ENCODE assay signal across 18 mouse cellular contexts in genomic region chr7:84586360-84587100, GRCm38 (mm10). TPM values are rescaled to one million over a fixed set of nuclear protein-coding genes. Genes with fewer than 3 reads are reported as not detected.
A peak's percentile ranks its signal among the peaks of the same experiment; 100 is the strongest.
DNase-seq lines count a peak whose midpoint lies in the region; ATAC-seq and TF ChIP-seq lines count a peak whose summit lies in the region.
"Had no signal": no experiment of that assay in that cellular context is flagged by ENCODE, and none has a peak within 500 bp of the region (broad histone marks: within the 10 kb centered on the region; RNA-seq: fewer than 3 reads in every experiment).

No protein-coding gene starts in this region.

- no peaks in the 10 kb centered on the region for H3K36me3 ChIP-seq in midbrain, embryonic 12.5 days
- H3K36me3 ChIP-seq in midbrain, postnatal 0 days (ENCODE audit: insufficient read depth, low read length) = no peaks in the 10 kb centered on the region
- no peaks in the 10 kb centered on the region for H3K36me3 ChIP-seq in forebrain, embryonic 14.5 days (ENCODE audit: control insufficient read depth, insufficient read depth, low read length)
- H3K36me3 ChIP-seq in liver, embryonic 16.5 days (ENCODE audit: control insufficient read depth, insufficient read depth) = no peaks in the 10 kb centered on the region
- H3K36me3 ChIP-seq: embryonic facial prominence, embryonic 12.5 days; limb, embryonic 15.5 days had no signal

- H3K4me1 ChIP-seq in midbrain, embryonic 12.5 days = 0 out of 2 replicates have a peak, but pooled peaks cover 4% of the 10 kb centered on the region
- no peaks in the 10 kb centered on the region for H3K4me1 ChIP-seq in midbrain, postnatal 0 days (ENCODE audit: insufficient read depth, low read length)
- H3K4me1 ChIP-seq in forebrain, embryonic 14.5 days (ENCODE audit: control insufficient read depth, insufficient read depth, low read length) = no peaks in the 10 kb centered on the region
- peaks cover 24% of the 10 kb centered on the region for H3K4me1 ChIP-seq in liver, embryonic 16.5 days (ENCODE audit: control insufficient read depth, low read depth, low read length)
- H3K4me1 ChIP-seq: embryonic facial prominence, embryonic 12.5 days; limb, embryonic 15.5 days had no signal

- no peak overlapping the region for H3K27ac ChIP-seq in midbrain, embryonic 12.5 days (replicated peaks)
- no peak overlapping the region for H3K27ac ChIP-seq in midbrain, postnatal 0 days (ENCODE audit: low read depth, low read length)
- 0 out of 2 replicates have a peak overlapping the region, but pooled peaks have one; percentile 44 for H3K27ac ChIP-seq in forebrain, embryonic 14.5 days (ENCODE audit: low read depth, low read length)
- H3K27ac ChIP-seq in liver, embryonic 16.5 days (ENCODE audit: low read length) = peak overlapping the region; percentile 2; the same call in 1 of the 2 replicates
- H3K27ac ChIP-seq: embryonic facial prominence, embryonic 12.5 days; limb, embryonic 15.5 days had no signal

- no peak overlapping the region for H3K4me3 ChIP-seq in midbrain, embryonic 12.5 days
- no peak overlapping the region for H3K4me3 ChIP-seq in midbrain, postnatal 0 days (ENCODE audit: low read depth, low read length)
- H3K4me3 ChIP-seq in forebrain, embryonic 14.5 days (ENCODE audit: low read depth, low read length) = no peak overlapping the region
- no peak overlapping the region for H3K4me3 ChIP-seq in liver, embryonic 16.5 days (ENCODE audit: low read depth, low read length)
- H3K4me3 ChIP-seq: embryonic facial prominence, embryonic 12.5 days; limb, embryonic 15.5 days had no signal

- DNase-seq in heart, adult 11 months = peak; percentile 67
- DNase-seq in heart, adult 8-10 months (ENCODE audit: low spot score) = no peak
- DNase-seq in midbrain, postnatal 0 days (ENCODE audit: low spot score) = no peak
- peak; percentile 45 for DNase-seq in forebrain, embryonic 14.5 days (ENCODE audit: low spot score)
- DNase-seq in layer of hippocampus, postnatal 14 days (ENCODE audit: low spot score in 2 of 2) = no peak
- no peak for DNase-seq in lung, postnatal 25 days (ENCODE audit: low spot score)
- DNase-seq: adrenal gland, adult 8-10 months; cerebellum, postnatal 25 days; heart, postnatal 10 days; kidney, adult 11 months; kidney, postnatal 36 days; lung, postnatal 4 days; right cerebral cortex, postnatal 25 days; thymus, adult 18-20 months had no signal

- H3K9ac ChIP-seq in midbrain, embryonic 12.5 days (replicated peaks) = no peak overlapping the region
- H3K9ac ChIP-seq in midbrain, postnatal 0 days (replicated peaks; ENCODE audit: low read length, poor library complexity, severe bottlenecking) = no peak overlapping the region
- H3K9ac ChIP-seq in forebrain, embryonic 14.5 days (ENCODE audit: low read length) = no peak overlapping the region
- no peak overlapping the region for H3K9ac ChIP-seq in liver, embryonic 16.5 days (ENCODE audit: low read depth, low read length)
- H3K9ac ChIP-seq: embryonic facial prominence, embryonic 12.5 days; limb, embryonic 15.5 days had no signal

- no peaks in the 10 kb centered on the region for H3K27me3 ChIP-seq in midbrain, embryonic 12.5 days
- H3K27me3 ChIP-seq in midbrain, postnatal 0 days (ENCODE audit: insufficient read depth, low read length) = no peaks in the 10 kb centered on the region
- no peaks in the 10 kb centered on the region for H3K27me3 ChIP-seq in forebrain, embryonic 14.5 days (replicated peaks; ENCODE audit: control insufficient read depth, insufficient read depth, low read length)
- no peaks in the 10 kb centered on the region for H3K27me3 ChIP-seq in liver, embryonic 16.5 days (ENCODE audit: control insufficient read depth, insufficient read depth, low read depth, low read length)
- H3K27me3 ChIP-seq: embryonic facial prominence, embryonic 12.5 days; limb, embryonic 15.5 days had no signal

- WGBS in midbrain, embryonic 12.5 days = 63% methylated on average over 3 of the region's 3 CpGs
- WGBS in midbrain, postnatal 0 days = 36% methylated on average over 3 of the region's 3 CpGs
- WGBS in forebrain, embryonic 14.5 days = 22% methylated on average over 3 of the region's 3 CpGs
- WGBS in liver, embryonic 16.5 days (ENCODE audit: insufficient replicate concordance) = 70% methylated on average over 3 of the region's 3 CpGs

- no peak for TF ChIP-seq CTCF in midbrain, postnatal 0 days (IDR thresholded peaks at IDR 0.05)

- peak; percentile 77 for ATAC-seq in midbrain, embryonic 12.5 days (ENCODE audit: low FRiP score, low read depth)
- no peak for ATAC-seq in midbrain, postnatal 0 days (ENCODE audit: low FRiP score)
- ATAC-seq in forebrain, embryonic 14.5 days = peak; percentile 78
- ATAC-seq in liver, embryonic 16.5 days (ENCODE audit: low read depth) = no peak

- no peak overlapping the region for H3K4me2 ChIP-seq in midbrain, embryonic 12.5 days (replicated peaks)
- no peak overlapping the region for H3K4me2 ChIP-seq in midbrain, postnatal 0 days (ENCODE audit: low read depth, low read length, poor library complexity, severe bottlenecking)
- H3K4me2 ChIP-seq in forebrain, embryonic 14.5 days (ENCODE audit: low read length) = no peak overlapping the region
- no peak overlapping the region for H3K4me2 ChIP-seq in liver, embryonic 16.5 days (ENCODE audit: low read depth, low read length)
- H3K4me2 ChIP-seq: embryonic facial prominence, embryonic 12.5 days; limb, embryonic 15.5 days had no signal

- no peaks in the 10 kb centered on the region for H3K9me3 ChIP-seq in midbrain, embryonic 12.5 days
- H3K9me3 ChIP-seq in midbrain, postnatal 0 days (ENCODE audit: low read length) = no peaks in the 10 kb centered on the region
- no peaks in the 10 kb centered on the region for H3K9me3 ChIP-seq in forebrain, embryonic 14.5 days (replicated peaks; ENCODE audit: control insufficient read depth, low read length)
- no peaks in the 10 kb centered on the region for H3K9me3 ChIP-seq in liver, embryonic 16.5 days (replicated peaks; ENCODE audit: control insufficient read depth, low read length)
- H3K9me3 ChIP-seq: embryonic facial prominence, embryonic 12.5 days; limb, embryonic 15.5 days had no signal

RNA-seq across cellular contexts. Expression of gene Fah, which starts 20.0 kb away (rescaled TPM):
- total RNA-seq in heart, adult 8-10 months (2022) = 10 to 100 TPM; 19.1 to 31.0 (median 23.4) TPM
- 5.3 TPM in 2 replicates for polyA plus RNA-seq in midbrain, embryonic 12.5 days (2016; fragmentation: Nextera tagmentation; extraction: Ambion mirVana)
- total RNA-seq in midbrain, postnatal 0 days (2014; rRNA removed) = 17.1 and 18.0 TPM in 2 replicates
- polyA plus RNA-seq in midbrain, postnatal 0 days (2015; fragmentation: Nextera tagmentation; extraction: Ambion mirVana) = 13.5 and 15.8 TPM in 2 replicates
- 6.3 and 7.2 TPM in 2 replicates for polyA plus RNA-seq in forebrain, embryonic 14.5 days (2014; fragmentation: Nextera tagmentation; extraction: Ambion mirVana)
- polyA plus RNA-seq in liver, embryonic 16.5 days (2015; fragmentation: Nextera tagmentation; extraction: Ambion mirVana) = 119 and 148 TPM in 2 replicates
- total RNA-seq in layer of hippocampus, postnatal 14 days (2021) = 10 to 100 TPM; 15.2 to 17.4 TPM

RNA-seq across cellular contexts. Expression of gene Gm2115, which starts 57.8 kb away (rescaled TPM):
- under 1 TPM; 0.14 to 0.19 (median 0.18) TPM for total RNA-seq in heart, adult 8-10 months (2022)
- polyA plus RNA-seq in midbrain, embryonic 12.5 days (2016; fragmentation: Nextera tagmentation; extraction: Ambion mirVana) = 0.56 and 0.91 TPM in 2 replicates
- total RNA-seq in midbrain, postnatal 0 days (2014; rRNA removed) = 1.9 and 2.6 TPM in 2 replicates
- 1.1 TPM in 2 replicates for polyA plus RNA-seq in midbrain, postnatal 0 days (2015; fragmentation: Nextera tagmentation; extraction: Ambion mirVana)
- polyA plus RNA-seq in forebrain, embryonic 14.5 days (2014; fragmentation: Nextera tagmentation; extraction: Ambion mirVana) = 0.36 and 0.38 TPM in 2 replicates
- 0.02 and 0.04 TPM in 2 replicates for polyA plus RNA-seq in liver, embryonic 16.5 days (2015; fragmentation: Nextera tagmentation; extraction: Ambion mirVana)
- total RNA-seq in layer of hippocampus, postnatal 14 days (2021) = 10 to 100 TPM; 51.1 to 58.3 TPM

Comparison
In these comparisons a context has a peak if more than half of its experiments do, and no peak if none do; other contexts are left out.
1. DNase-seq: peak in heart, adult 11 months (single experiment) and forebrain, embryonic 14.5 days (single experiment); none in heart, adult 8-10 months (single experiment), midbrain, postnatal 0 days (single experiment), layer of hippocampus, postnatal 14 days (0 of 2) and lung, postnatal 25 days (single experiment).
2. ATAC-seq: peak in midbrain, embryonic 12.5 days (single experiment) and forebrain, embryonic 14.5 days (single experiment); none in midbrain, postnatal 0 days (single experiment) and liver, embryonic 16.5 days (single experiment).
3. H3K27ac ChIP-seq: peak in forebrain, embryonic 14.5 days (single experiment) and liver, embryonic 16.5 days (single experiment); none in midbrain, embryonic 12.5 days (single experiment) and midbrain, postnatal 0 days (single experiment).